Mouse (Mus musculus) adrenal gland, postnatal 25 days (tissue): ENCODE results near the gene Btg2. TPM values are rescaled to one million over a fixed set of nuclear protein-coding genes. Genes with fewer than 3 reads are reported as not detected.
A peak's percentile ranks its signal among the peaks of the same experiment; 100 is the strongest.

ENCODE experiments used
- DNase-seq: peaks from one replicate; pipeline ENCODE4 v3.0.0; 2021; ENCODE audit warnings: mixed read lengths
- long read RNA-seq: library from polyadenylated mRNA; stranded (forward); transcript quantifications from one replicate; pipeline ENCODE4 v2.0.0, GENCODE M21; 2021
- total RNA-seq: library from RNA; stranded (reverse); gene quantifications from 2 replicates; pipeline ENCODE4 v1.2.3, GENCODE M21; 2021

The Btg2 gene
- total RNA-seq = 17.8 and 18.1 TPM in 2 replicates
- long read RNA-seq, transcript Btg2-201 (2 exons, 2,743 nt) = major isoform, 8 of 12 reads
- long read RNA-seq, partial matches to known transcripts = 0 of 12 reads
- long read RNA-seq, other reads (novel, unspliced or antisense) = 4 of 12 reads

- DNase-seq = peak; percentile 99
Measured at GRCm38 (mm10) chr1:134078802-134079476, at the start of gene Btg2. Gene Btg2 (minus strand): TSS chr1:134079120.

- DNase-seq = peak; percentile 32
Measured at GRCm38 (mm10) chr1:134122195-134122594, 43.3 kb upstream of the Btg2 start.

- peak; percentile 83 for DNase-seq
Measured at GRCm38 (mm10) chr1:134120179-134120578, 41.3 kb upstream of the Btg2 start.

GRCm38 (mm10) chr1:134117110-134117509 lies 38.2 kb upstream of the Btg2 start:
- no peak for DNase-seq

- DNase-seq = no peak
Measured at GRCm38 (mm10) chr1:134115424-134115823, 36.5 kb upstream of the Btg2 start.

GRCm38 (mm10) chr1:134114730-134115129 lies 35.8 kb upstream of the Btg2 start:
- DNase-seq = no peak

GRCm38 (mm10) chr1:134114018-134114417 lies 35.1 kb upstream of the Btg2 start:
- no peak for DNase-seq

- no peak for DNase-seq
Measured at GRCm38 (mm10) chr1:134113560-134113959, 34.6 kb upstream of the Btg2 start.

- no peak for DNase-seq
Measured at GRCm38 (mm10) chr1:134110979-134111378, 32.1 kb upstream of the Btg2 start, which contains the start of gene Chit1. Gene Chit1 (plus strand): TSS chr1:134111242.

- DNase-seq = no peak
Measured at GRCm38 (mm10) chr1:134110449-134110848, 31.5 kb upstream of the Btg2 start.

GRCm38 (mm10) chr1:134110015-134110414 lies 31.1 kb upstream of the Btg2 start:
- no peak for DNase-seq

- DNase-seq = no peak
Measured at GRCm38 (mm10) chr1:134107777-134108176, 28.9 kb upstream of the Btg2 start.

GRCm38 (mm10) chr1:134106719-134107118 lies 27.8 kb upstream of the Btg2 start:
- DNase-seq = peak; percentile 49

GRCm38 (mm10) chr1:134105764-134106430 lies 27.0 kb upstream of the Btg2 start:
- DNase-seq = no peak

GRCm38 (mm10) chr1:134105043-134105763 lies 26.3 kb upstream of the Btg2 start:
- no peak for DNase-seq

GRCm38 (mm10) chr1:134103861-134104260 lies 24.9 kb upstream of the Btg2 start:
- DNase-seq = no peak

GRCm38 (mm10) chr1:134101593-134101992 lies 22.7 kb upstream of the Btg2 start:
- DNase-seq = no peak

GRCm38 (mm10) chr1:134100928-134101327 lies 22.0 kb upstream of the Btg2 start:
- no peak for DNase-seq

- DNase-seq = no peak
Measured at GRCm38 (mm10) chr1:134100401-134100800, 21.5 kb upstream of the Btg2 start.

- no peak for DNase-seq
Measured at GRCm38 (mm10) chr1:134099516-134100235, 20.8 kb upstream of the Btg2 start.

GRCm38 (mm10) chr1:134098726-134099515 lies 20.0 kb upstream of the Btg2 start:
- peak; percentile 74 for DNase-seq
